Mouse (Mus musculus): ENCODE measurements around the gene Gm47283. TPM values are rescaled to one million over a fixed set of nuclear protein-coding genes. Genes with fewer than 3 reads are reported as not detected.

The Gm47283 gene
- not detected for total RNA-seq (2023)

DNA sequence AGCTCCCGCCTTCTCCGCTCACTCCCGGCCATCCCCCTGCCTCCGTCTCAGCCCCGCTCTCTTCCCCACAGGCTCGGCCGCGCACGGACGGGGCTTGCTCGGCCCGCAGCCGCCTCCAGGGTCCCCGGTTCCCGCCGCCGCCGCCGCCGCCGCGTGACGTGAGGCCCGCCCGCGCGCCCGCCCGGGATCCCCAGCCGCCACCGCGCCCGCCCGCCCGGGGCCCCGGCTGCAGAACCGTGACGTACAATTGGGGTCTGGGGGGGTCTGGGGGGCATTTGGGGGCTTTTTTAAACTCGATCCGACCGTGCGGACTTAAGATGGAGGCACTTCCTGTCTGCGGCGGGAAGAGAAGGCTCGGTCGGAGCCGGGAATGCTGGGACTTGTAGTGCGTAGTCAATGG lies at the start of gene Gm47283:
TSS of gene Gm47283 (plus strand) at position 301 of the 400 bp plus-strand sequence.

DNA sequence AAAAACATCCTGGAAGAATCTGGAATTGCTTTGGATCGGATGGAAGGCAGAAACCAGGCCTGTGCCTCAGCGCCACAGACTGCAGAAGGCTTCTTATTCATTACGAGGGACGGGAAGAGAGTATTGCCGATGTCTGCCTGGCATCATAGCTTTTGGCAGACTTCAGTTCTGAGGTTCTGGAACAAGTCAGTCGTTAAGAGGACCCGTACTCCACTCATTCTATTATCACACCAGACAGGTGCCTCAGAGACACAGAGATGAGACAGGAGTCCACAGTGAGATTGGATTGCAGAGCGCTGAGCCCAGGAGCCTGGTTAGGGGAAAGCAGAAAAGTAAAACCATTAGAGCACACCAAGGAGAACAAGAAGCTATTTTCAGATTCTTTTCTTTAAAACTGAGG lies 29.8 kb upstream of the Gm47283 start, which contains the start of gene Gm21860:
TSS of gene Gm21860 (minus strand) at position 101 of the 400 bp plus-strand sequence.

GRCm38 (mm10) chrY:90839077-90839476 lies 54.5 kb downstream of the Gm47283 start, which contains the start of gene Gm21748:
Gm21748 (minus strand) TSS chrY:90839177.

Other genes with a start within 250 kb of the Gm47283 start
- not detected for gene Gm21860, start 29.9 kb upstream of the Gm47283 start, total RNA-seq (2023)
- not detected for gene Gm21748, start 54.4 kb downstream of the Gm47283 start, total RNA-seq (2023)

Data from neutrophil, adult 83 days (primary cell).